Mouse (Mus musculus) liver, embryonic 15.5 days (tissue): ENCODE data around the gene Ccdc88c. TPM values are rescaled to one million over a fixed set of nuclear protein-coding genes. Genes with fewer than 3 reads are reported as not detected.
A peak's percentile ranks its signal among the peaks of the same experiment; 100 is the strongest.

Source experiments
- ATAC-seq: fragments of 200-750 bp; cut with Nextera tagmentation; 2 replicates; pipeline ENCODE4 v1.8.0; 2017; ENCODE audit warnings: moderate number of reproducible peaks, mild to moderate bottlenecking, moderate library complexity; ENCODE audit not compliant: insufficient read depth
- H3K27ac ChIP-seq: fragments of 300-500 bp; sonication (generic); replicated peaks from 2 replicates; pipeline ENCODE4 v1.5.1; 2015; ENCODE audit warnings: mild to moderate bottlenecking, inconsistent platforms
- H3K27me3 ChIP-seq: fragments of 300-500 bp; sonication (generic); 2 replicates; pipeline ENCODE4 v1.6.1; 2015; ENCODE audit warnings: mild to moderate bottlenecking, inconsistent platforms
- H3K36me3 ChIP-seq: fragments of 300-500 bp; sonication (generic); replicated peaks from 2 replicates; pipeline ENCODE4 v1.6.1; 2015; ENCODE audit warnings: moderate library complexity, mild to moderate bottlenecking, inconsistent platforms
- H3K4me1 ChIP-seq: fragments of 300-500 bp; sonication (generic); replicated peaks from 2 replicates; pipeline ENCODE4 v1.6.1; 2015; ENCODE audit warnings: inconsistent platforms
- H3K4me2 ChIP-seq: fragments of 300-500 bp; sonication (generic); 2 replicates; pipeline ENCODE4 v1.6.1; 2015; ENCODE audit warnings: moderate library complexity, mild to moderate bottlenecking, inconsistent platforms
- H3K4me3 ChIP-seq: fragments of 300-500 bp; sonication (generic); replicated peaks from 2 replicates; pipeline ENCODE4 v1.5.1; 2015; ENCODE audit warnings: mild to moderate bottlenecking, inconsistent platforms
- H3K9ac ChIP-seq: fragments of 300-500 bp; sonication (generic); 2 replicates; pipeline ENCODE4 v1.6.1; 2015; ENCODE audit warnings: moderate library complexity, mild to moderate bottlenecking, inconsistent platforms
- H3K9me3 ChIP-seq: fragments of 300-500 bp; sonication (generic); replicated peaks from 2 replicates; pipeline ENCODE4 v1.6.1; 2016; ENCODE audit warnings: inconsistent platforms
- WGBS: fragments of 180-500 bp; shearing (Covaris S2); methylation state at CpG from one replicate; pipeline ENCODE4 v1.1.7; 2015; ENCODE audit warnings: mixed read lengths; ENCODE audit not compliant: insufficient replicate concordance; 5-methylcytosine and 5-hydroxymethylcytosine counted together
- polyA plus RNA-seq: library from polyadenylated mRNA; unstranded; fragments of >200 nt; fragmentation: Nextera tagmentation; extraction: Ambion mirVana; gene quantifications from 2 replicates; pipeline ENCODE4 v1.2.1, GENCODE M21; 2015

The Ccdc88c gene
- polyA plus RNA-seq, 1 experiment from 2014 or later, result 5.5 TPM

DNA sequence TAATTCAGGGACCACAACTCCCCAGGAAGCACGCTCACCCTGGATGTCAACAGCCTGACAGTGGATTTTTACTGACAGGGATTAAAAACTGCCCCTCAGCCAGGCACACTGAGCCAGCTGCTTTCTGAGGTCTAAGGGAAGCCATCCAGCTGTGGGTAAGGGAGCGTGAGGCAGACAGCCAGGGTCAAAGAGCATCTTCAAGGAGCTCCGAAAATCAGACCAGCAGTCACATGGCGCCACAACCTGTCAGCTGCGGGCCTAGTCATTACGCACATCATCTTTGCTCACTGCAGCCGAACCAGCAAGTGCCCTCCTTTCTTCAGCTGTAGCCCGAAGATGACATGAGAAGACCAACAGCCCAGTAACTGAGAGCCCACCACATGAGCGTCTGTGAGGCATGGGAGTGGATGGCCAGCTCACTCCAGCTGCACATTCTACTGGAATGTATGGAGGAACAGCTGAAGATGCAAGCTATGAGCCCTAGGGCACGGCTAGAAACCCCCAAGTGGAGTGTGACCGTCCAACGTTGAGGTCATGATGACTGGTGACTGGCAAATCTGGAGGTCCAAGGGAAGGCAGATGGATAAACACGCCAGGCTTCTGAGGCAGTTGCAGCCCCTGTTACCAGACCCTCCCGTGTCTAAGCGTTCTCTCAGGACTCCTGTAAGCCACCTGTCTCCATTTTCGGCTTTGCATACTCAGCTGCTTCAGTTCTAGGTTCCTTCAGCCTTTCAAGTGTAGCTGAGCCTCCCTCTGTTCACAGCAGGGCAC is 33.1 kb downstream of the Ccdc88c start:
- Histone ChIP-seq H3K9me3 (no peaks in the 10 kb centered on the region), H3K36me3 (no peaks in the 10 kb centered on the region), H3K27me3 (no peaks in the 10 kb centered on the region), H3K27ac (peak overlapping the region; percentile 41; the same call in 1 of the 2 replicates), H3K4me3 (no peak overlapping the region), H3K4me2 (peak overlapping the region; percentile 11; the same call in 1 of the 2 replicates), H3K9ac (no peak overlapping the region), H3K4me1 (peaks cover 61% of the 10 kb centered on the region)
- 84% methylated on average over 16 of the region's 16 CpGs for WGBS
- no peak for ATAC-seq

DNA sequence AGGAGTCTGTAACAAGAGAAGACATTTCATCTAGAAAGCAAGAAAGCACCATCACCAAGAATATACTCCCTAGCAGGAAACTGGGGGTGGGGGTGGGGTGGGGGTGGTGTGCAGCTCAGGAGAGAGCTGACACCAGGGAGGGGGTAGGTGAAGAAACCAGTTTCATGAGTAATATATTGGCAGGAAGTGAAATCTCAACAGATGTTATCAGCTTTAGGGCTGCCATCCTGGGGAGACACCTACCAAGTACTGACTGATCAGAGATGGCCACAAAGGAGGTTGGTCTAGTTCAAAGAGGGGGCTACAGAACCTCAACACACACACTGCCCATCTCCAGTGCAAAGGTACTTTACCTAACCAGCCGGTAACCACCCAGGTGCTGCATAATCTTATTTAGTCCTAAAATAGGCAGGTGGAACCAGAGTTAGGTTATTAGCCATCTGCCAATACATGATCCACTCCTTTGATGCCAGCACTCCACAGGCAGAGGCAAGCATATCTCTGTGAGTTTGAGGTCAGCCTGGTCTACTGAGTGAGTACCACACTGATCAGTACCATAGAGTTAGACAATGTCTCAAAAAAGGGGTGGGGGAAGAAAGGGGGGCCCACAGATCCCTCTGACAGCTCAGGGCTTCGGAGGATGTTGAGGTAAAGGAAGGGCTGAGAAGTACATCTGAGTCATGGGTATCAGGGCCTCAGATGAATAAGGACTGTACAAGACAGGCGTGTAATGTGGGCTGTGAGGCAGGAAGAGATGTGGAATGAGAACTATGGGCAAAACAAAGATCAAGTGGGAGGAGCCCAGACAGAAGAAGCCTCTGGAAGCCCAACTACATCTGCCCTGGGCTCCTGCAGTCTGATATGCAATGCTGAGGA is 34.5 kb downstream of the Ccdc88c start:
- WGBS, result 63% methylated on average over 3 of the region's 3 CpGs
- H3K27me3 ChIP-seq, result no peaks in the 10 kb centered on the region
- 0 out of 2 replicates have a peak overlapping the region, but pooled peaks have one; percentile 2 for H3K27ac ChIP-seq
- ATAC-seq, result no peak
- no peak overlapping the region for H3K4me2 ChIP-seq
- no peaks in the 10 kb centered on the region for H3K36me3 ChIP-seq
- H3K9ac ChIP-seq, result 0 out of 2 replicates have a peak overlapping the region, but pooled peaks have one; percentile 2
- no peaks in the 10 kb centered on the region for H3K9me3 ChIP-seq
- H3K4me1 ChIP-seq, result peaks cover 47% of the 10 kb centered on the region
- H3K4me3 ChIP-seq, result no peak overlapping the region

DNA sequence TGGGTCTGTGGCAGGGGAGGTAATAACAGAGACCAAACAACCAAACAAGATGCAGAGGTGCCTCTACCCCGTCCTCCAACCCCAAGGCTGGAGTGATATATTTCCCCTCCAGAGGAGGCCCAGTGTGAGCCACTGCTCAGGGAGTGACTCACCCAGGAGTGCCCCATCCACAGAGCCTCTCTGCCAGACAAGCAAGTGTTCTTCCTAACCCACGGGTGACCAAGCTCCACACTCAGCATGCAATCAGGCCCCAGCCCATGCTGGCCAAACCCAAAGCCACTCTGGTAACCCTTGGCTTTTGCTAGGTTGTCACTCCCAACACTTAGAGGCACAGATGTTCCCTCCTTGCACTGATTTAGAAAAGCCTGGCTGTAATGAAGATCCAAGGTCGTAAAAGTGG is 35.7 kb downstream of the Ccdc88c start:
- H3K27ac ChIP-seq, result no peak overlapping the region
- H3K36me3 ChIP-seq, result no peaks in the 10 kb centered on the region
- WGBS, result 65% methylated on average over 3 of the region's 3 CpGs
- H3K9ac ChIP-seq, result no peak overlapping the region
- no peaks in the 10 kb centered on the region for H3K9me3 ChIP-seq
- no peak overlapping the region for H3K4me2 ChIP-seq
- no peaks in the 10 kb centered on the region for H3K27me3 ChIP-seq
- no peak for ATAC-seq
- peaks cover 37% of the 10 kb centered on the region for H3K4me1 ChIP-seq
- no peak overlapping the region for H3K4me3 ChIP-seq

DNA sequence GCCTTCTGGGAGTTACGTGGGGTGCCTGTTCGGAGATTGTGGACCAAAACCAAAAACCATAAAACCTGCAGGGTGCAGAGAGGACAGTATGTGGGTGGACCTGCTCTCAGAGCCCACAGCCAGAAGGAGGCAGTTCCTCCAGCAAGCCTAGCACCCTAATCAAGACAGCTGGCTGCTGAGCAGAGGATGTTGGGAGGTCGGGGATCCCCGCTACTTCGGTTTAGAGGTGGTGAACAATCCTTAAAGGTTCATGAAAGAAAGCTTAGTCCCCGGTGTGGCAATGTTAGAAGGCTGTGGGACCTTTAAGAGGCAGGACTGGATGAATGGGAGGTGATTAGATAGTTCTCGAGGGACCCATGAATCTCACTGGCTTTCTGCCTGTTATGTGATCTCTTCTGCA is 36.4 kb downstream of the Ccdc88c start:
- Histone ChIP-seq H3K4me2 (no peak overlapping the region), H3K4me3 (no peak overlapping the region), H3K27me3 (no peaks in the 10 kb centered on the region), H3K9me3 (no peaks in the 10 kb centered on the region), H3K27ac (no peak overlapping the region), H3K9ac (no peak overlapping the region), H3K4me1 (peaks cover 31% of the 10 kb centered on the region), H3K36me3 (no peaks in the 10 kb centered on the region)
- no peak for ATAC-seq
- 77% methylated on average over 7 of the region's 7 CpGs for WGBS

DNA sequence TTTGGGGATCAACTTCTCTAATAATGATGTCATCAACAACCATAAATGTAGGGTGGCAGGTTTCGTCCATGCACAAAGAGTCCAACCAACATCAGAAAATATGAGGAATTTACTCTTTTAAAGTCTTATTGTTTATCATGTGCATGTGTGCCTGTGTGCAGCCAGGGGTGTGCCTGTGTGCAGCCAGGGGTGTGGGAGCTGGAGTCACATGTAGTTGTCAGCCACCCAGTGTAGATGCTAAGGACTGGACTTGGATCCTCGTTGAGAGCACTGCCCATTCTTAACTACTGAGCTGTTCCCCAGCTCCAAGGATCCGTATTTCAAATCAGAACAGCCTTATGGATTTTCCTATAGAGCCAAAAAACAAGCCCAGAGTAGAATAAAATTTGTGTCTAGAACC is 37.7 kb downstream of the Ccdc88c start:
- 64% methylated on average over 3 of the region's 3 CpGs for WGBS
- no peaks in the 10 kb centered on the region for H3K36me3 ChIP-seq
- ATAC-seq, result no peak
- no peaks in the 10 kb centered on the region for H3K9me3 ChIP-seq
- H3K4me2 ChIP-seq, result no peak overlapping the region
- no peak overlapping the region for H3K4me3 ChIP-seq
- H3K4me1 ChIP-seq, result peaks cover 22% of the 10 kb centered on the region
- H3K27ac ChIP-seq, result no peak overlapping the region
- H3K9ac ChIP-seq, result no peak overlapping the region
- H3K27me3 ChIP-seq, result no peaks in the 10 kb centered on the region

DNA sequence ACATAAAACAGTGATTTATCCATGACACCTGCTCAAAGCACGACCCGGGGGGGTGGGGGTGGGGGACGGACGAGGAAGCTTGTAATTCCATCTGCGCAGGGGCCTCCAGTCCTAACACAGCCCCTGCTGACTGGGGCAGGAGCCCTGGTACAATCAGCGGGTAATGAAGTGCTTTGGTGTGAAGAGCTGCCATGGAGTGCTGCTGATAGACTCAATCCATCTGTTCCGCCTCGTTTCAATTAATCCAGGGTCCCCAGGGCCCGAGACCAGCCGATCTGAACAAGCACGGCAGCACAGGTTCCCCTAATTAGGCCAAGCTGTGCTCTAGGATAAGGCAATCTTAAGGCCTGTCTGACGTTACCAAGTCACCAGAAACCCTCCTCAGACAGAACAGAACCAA is 38.6 kb downstream of the Ccdc88c start:
- H3K4me3 ChIP-seq, result no peak overlapping the region
- no peak overlapping the region for H3K27ac ChIP-seq
- no peaks in the 10 kb centered on the region for H3K36me3 ChIP-seq
- 81% methylated on average over 12 of the region's 12 CpGs for WGBS
- no peaks in the 10 kb centered on the region for H3K27me3 ChIP-seq
- no peak overlapping the region for H3K9ac ChIP-seq
- H3K4me1 ChIP-seq, result peaks cover 16% of the 10 kb centered on the region
- H3K9me3 ChIP-seq, result no peaks in the 10 kb centered on the region
- ATAC-seq, result no peak
- no peak overlapping the region for H3K4me2 ChIP-seq

DNA sequence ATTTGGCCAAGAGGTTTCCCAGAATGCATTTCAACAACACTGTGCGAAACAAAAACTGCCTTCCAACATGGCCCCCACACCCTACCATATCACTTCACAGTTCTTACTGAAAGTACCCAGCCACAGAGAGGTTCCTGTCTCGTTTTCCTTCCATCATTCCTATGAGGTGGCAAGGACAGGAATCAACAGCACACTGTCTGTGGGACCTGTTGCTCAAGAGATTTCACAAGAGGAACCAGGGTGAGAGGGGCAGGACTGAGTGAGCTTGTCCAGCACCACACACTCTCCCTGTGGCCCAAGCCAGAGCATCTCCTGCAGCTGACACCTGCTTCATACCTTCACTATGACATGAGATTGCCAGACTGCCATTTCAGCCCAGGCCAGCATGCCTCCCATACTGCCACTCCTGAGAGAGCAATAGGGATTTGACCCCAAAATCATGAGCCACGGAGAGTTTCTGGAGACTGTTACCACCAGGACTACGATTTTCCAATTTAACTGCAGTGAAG is 39.0 kb downstream of the Ccdc88c start:
- Histone ChIP-seq H3K27ac (no peak overlapping the region), H3K36me3 (no peaks in the 10 kb centered on the region), H3K27me3 (no peaks in the 10 kb centered on the region), H3K4me2 (no peak overlapping the region), H3K4me1 (peaks cover 15% of the 10 kb centered on the region), H3K9me3 (no peaks in the 10 kb centered on the region), H3K4me3 (no peak overlapping the region), H3K9ac (no peak overlapping the region)
- WGBS, result 70% methylated on average over 4 of the region's 4 CpGs
- ATAC-seq, result 0 out of 2 replicates have a peak, but pooled peaks have one; percentile 22

DNA sequence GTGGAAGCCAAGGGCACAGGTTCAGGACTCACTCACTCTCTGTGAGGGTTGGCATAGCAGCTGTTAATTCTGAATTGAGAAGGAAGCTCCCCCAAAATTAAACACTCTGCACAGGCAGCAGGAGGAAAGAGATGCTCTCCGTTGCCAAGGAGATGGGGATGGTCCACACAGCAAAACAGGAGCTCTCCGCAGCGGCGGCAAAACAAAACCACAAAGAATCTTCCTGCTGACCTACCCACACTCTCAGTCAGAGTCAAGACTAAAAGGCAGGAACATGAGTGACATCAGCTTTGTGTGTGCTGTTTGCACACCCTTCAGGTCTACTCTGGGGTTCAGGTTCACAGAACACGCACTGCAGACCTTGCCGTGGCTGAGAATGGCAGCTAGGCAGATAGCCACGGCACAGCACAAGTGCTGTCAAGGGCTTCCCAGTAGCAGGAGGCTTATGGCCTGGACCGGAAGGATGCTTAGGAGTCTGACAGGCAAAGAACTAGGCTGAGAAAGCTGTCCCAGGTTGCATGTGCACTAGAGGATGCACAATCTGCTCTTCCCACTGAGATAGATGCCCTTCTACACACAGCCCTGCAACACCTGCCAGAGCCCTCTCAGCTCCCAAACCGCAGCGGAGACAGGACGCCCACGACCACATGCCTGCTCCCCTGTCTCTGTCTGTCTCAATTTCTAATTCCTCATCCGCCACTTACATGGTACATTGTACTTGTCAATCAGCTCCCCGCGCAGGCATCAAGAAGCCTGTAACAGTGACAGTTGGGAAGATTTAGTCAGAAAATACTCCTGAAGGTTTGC is 40.3 kb downstream of the Ccdc88c start:
- Histone ChIP-seq H3K4me1 (peaks cover 13% of the 10 kb centered on the region), H3K9me3 (no peaks in the 10 kb centered on the region), H3K9ac (no peak overlapping the region), H3K36me3 (no peaks in the 10 kb centered on the region), H3K27me3 (no peaks in the 10 kb centered on the region), H3K4me3 (no peak overlapping the region), H3K4me2 (no peak overlapping the region), H3K27ac (no peak overlapping the region)
- 76% methylated on average over 15 of the region's 15 CpGs for WGBS
- ATAC-seq, result no peak

DNA sequence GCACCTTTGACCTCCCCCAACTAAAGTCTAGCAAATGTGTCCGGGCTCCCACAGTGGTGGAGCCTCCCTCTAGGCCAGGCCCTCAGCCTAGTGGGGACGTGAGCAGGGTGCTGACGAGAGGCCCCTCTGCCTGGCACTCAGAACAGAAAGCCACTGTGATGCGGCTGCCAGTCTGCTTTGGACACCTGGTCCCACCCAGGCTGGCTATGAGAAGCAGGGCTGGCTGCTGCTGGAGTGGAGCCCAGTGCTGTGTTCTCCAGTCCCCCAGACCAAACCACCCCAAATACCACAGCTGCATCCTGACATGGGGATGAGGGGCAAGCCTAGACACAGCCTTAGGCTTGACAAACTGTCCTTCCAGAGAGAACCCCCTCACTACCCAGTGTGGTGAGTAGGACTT is 42.4 kb downstream of the Ccdc88c start:
- H3K4me3 ChIP-seq, result no peak overlapping the region
- H3K36me3 ChIP-seq, result peaks cover 12% of the 10 kb centered on the region; the same call in 1 of the 2 replicates
- H3K9ac ChIP-seq, result no peak overlapping the region
- H3K27ac ChIP-seq, result no peak overlapping the region
- no peaks in the 10 kb centered on the region for H3K27me3 ChIP-seq
- H3K9me3 ChIP-seq, result no peaks in the 10 kb centered on the region
- peaks cover 24% of the 10 kb centered on the region for H3K4me1 ChIP-seq
- no peak for ATAC-seq
- no peak overlapping the region for H3K4me2 ChIP-seq
- WGBS, result 70% methylated on average over 4 of the region's 4 CpGs

DNA sequence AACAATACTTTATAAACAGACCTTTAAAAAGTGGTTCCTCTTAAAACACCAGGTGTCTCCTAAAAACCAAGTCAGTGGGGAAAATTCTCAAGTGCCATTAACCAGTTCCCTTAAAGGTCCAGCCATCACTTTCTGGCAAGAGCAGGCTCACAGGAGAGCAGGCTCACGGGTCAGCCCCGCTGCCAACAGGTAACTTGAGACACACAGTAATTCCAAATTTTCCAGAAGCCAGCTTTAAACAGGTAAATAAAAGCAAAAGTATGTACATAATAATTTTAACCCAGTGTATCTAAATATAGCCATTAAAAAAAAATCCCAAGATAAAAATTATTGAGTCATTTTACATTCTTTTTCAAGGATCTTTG is 43.1 kb downstream of the Ccdc88c start:
- Histone ChIP-seq H3K4me2 (no peak overlapping the region), H3K9me3 (no peaks in the 10 kb centered on the region), H3K27ac (no peak overlapping the region), H3K4me3 (no peak overlapping the region), H3K36me3 (peaks cover 17% of the 10 kb centered on the region), H3K27me3 (no peaks in the 10 kb centered on the region), H3K4me1 (peaks cover 24% of the 10 kb centered on the region), H3K9ac (no peak overlapping the region)
- ATAC-seq, result no peak
- WGBS, result 77% methylated on average over 2 of the region's 2 CpGs
